Mouse (Mus musculus) midbrain, embryonic 13.5 days (tissue): ENCODE results near the gene Cog1. TPM values are rescaled to one million over a fixed set of nuclear protein-coding genes. Genes with fewer than 3 reads are reported as not detected.

ENCODE experiments used
- ATAC-seq: fragments of 200-750 bp; cut with Nextera tagmentation; 2 replicates; pipeline ENCODE4 v1.8.0; 2017; ENCODE audit warnings: mild to moderate bottlenecking, moderate TSS enrichment, moderate library complexity
- H3K27ac ChIP-seq: fragments of 300-500 bp; sonication (generic); 2 replicates; pipeline ENCODE4 v1.5.1; 2015; ENCODE audit warnings: inconsistent platforms, mild to moderate bottlenecking, moderate library complexity
- H3K27me3 ChIP-seq: fragments of 300-500 bp; sonication (generic); 2 replicates; pipeline ENCODE4 v1.6.1; 2015; ENCODE audit warnings: mild to moderate bottlenecking, inconsistent platforms
- H3K36me3 ChIP-seq: fragments of 300-500 bp; sonication (generic); 2 replicates; pipeline ENCODE4 v1.6.1; 2015; ENCODE audit warnings: mild to moderate bottlenecking, inconsistent platforms
- H3K4me1 ChIP-seq: fragments of 300-500 bp; sonication (generic); replicated peaks from 2 replicates; pipeline ENCODE4 v1.6.1; 2015; ENCODE audit warnings: inconsistent platforms
- H3K4me2 ChIP-seq: fragments of 300-500 bp; sonication (generic); replicated peaks from 2 replicates; pipeline ENCODE4 v1.6.1; 2015; ENCODE audit warnings: moderate library complexity, mild to moderate bottlenecking, inconsistent platforms
- H3K4me3 ChIP-seq: fragments of 300-500 bp; sonication (generic); replicated peaks from 2 replicates; pipeline ENCODE4 v1.5.1; 2015; ENCODE audit warnings: mild to moderate bottlenecking, inconsistent platforms
- H3K9ac ChIP-seq: fragments of 300-500 bp; sonication (generic); replicated peaks from 2 replicates; pipeline ENCODE4 v1.6.1; 2015; ENCODE audit warnings: mild to moderate bottlenecking, inconsistent platforms
- H3K9me3 ChIP-seq: fragments of 300-500 bp; sonication (generic); 2 replicates; pipeline ENCODE4 v1.6.1; 2016; ENCODE audit warnings: mild to moderate bottlenecking, inconsistent platforms
- WGBS: fragments of 180-500 bp; shearing (Covaris S2); methylation state at CpG from one replicate; pipeline ENCODE4 v1.1.7; 2015; 5-methylcytosine and 5-hydroxymethylcytosine counted together
- polyA plus RNA-seq: library from polyadenylated mRNA; unstranded; fragments of >200 nt; fragmentation: Nextera tagmentation; extraction: Ambion mirVana; gene quantifications from 2 replicates; pipeline ENCODE4 v1.2.1, GENCODE M21; 2015

Cog1 gene
- polyA plus RNA-seq, 1 experiment from 2014 or later: 33.2 TPM

GRCm38 (mm10) chr11:113634699-113635121, 14.3 kb upstream of the Cog1 start:
- no peak overlapping the region for H3K4me2 ChIP-seq
- H3K9ac ChIP-seq: no peak overlapping the region
- 0 out of 2 replicates have a peak, but pooled peaks cover 13% of the 10 kb centered on the region for H3K9me3 ChIP-seq
- no peaks in the 10 kb centered on the region for H3K4me1 ChIP-seq
- H3K36me3 ChIP-seq: peaks cover 6% of the 10 kb centered on the region; the same call in 1 of the 2 replicates
- H3K27me3 ChIP-seq: peaks cover 4% of the 10 kb centered on the region; the same call in 1 of the 2 replicates
- ATAC-seq: no peak
- no peak overlapping the region for H3K4me3 ChIP-seq
- no peak overlapping the region for H3K27ac ChIP-seq
- 72% methylated on average over 10 of the region's 10 CpGs for WGBS

DNA sequence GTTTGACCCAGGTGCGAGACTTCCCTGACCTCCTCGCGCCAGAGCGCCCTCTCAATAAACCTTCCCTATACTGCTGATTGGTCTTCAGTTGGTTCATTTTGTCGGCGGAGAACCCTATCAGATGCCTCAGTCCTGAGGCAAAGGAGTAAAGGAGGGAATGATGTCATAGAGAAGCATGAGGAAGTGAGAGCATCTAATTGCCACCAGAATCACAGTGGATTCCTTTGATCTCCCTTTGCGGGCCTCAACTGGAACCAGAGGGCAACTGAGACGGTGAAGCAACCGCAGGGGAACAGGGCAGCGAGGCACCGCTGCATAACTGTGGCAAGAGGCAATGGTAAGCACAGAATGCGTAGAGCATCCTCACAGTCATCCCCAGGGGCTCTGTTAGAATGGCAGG, 10.3 kb upstream of the Cog1 start:
- no peak for ATAC-seq
- 95% methylated on average over 12 of the region's 12 CpGs for WGBS
- H3K4me2 ChIP-seq: no peak overlapping the region
- H3K9me3 ChIP-seq: 0 out of 2 replicates have a peak, but pooled peaks cover 13% of the 10 kb centered on the region
- no peak overlapping the region for H3K27ac ChIP-seq
- H3K4me1 ChIP-seq: no peaks in the 10 kb centered on the region
- no peak overlapping the region for H3K4me3 ChIP-seq
- no peak overlapping the region for H3K9ac ChIP-seq
- peaks cover 6% of the 10 kb centered on the region; the same call in 1 of the 2 replicates for H3K36me3 ChIP-seq
- no peaks in the 10 kb centered on the region for H3K27me3 ChIP-seq

DNA sequence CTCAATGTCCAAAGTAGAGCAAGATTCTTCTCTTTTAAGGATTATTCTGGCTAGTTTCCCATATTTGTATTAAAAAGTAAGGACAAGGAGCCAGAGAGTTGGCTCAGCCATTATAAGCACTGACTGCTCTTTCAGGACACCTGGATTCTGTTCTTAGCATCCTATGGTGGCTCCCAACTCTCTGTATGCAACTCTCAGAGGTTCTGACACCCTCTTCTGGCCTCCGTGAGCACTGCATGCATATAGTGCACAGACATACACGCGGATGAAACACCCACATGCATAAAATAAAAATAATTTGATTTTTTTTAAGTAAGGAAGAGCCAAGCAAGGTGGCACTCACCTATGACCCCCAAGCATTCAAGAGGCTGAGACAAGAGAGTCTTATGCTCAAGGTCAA, 3.8 kb upstream of the Cog1 start:
- no peak overlapping the region for H3K9ac ChIP-seq
- 0 out of 2 replicates have a peak, but pooled peaks cover 16% of the 10 kb centered on the region for H3K27me3 ChIP-seq
- no peaks in the 10 kb centered on the region for H3K9me3 ChIP-seq
- H3K4me2 ChIP-seq: no peak overlapping the region
- 89% methylated on average over 3 of the region's 3 CpGs for WGBS
- no peaks in the 10 kb centered on the region for H3K36me3 ChIP-seq
- H3K27ac ChIP-seq: no peak overlapping the region
- H3K4me1 ChIP-seq: peaks cover 11% of the 10 kb centered on the region
- no peak overlapping the region for H3K4me3 ChIP-seq
- ATAC-seq: no peak

DNA sequence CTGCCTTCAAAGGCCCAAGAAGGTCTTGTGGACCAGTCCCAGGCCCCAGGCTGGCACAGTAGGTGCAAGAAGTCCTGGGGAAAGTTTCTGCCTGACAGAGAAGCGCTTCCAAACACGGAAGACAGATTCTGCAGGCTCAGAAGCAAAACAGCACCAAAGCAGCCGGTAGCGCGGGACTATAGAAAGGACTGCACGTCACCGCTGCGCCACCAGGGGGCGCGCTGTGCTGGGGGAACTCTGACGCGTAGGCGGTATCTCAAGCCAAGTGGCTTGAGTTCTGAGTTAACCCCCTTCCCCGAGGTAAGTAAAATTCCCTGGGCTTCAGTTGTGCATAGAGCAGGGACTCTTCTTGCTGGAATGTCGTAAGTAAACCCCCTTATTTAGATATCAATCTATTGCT, 817 bp upstream of the Cog1 start:
- no peak overlapping the region; the same call in 1 of the 2 replicates for H3K4me2 ChIP-seq
- no peak for ATAC-seq
- peaks cover 17% of the 10 kb centered on the region for H3K36me3 ChIP-seq
- 0 out of 2 replicates have a peak, but pooled peaks cover 16% of the 10 kb centered on the region for H3K27me3 ChIP-seq
- no peaks in the 10 kb centered on the region for H3K9me3 ChIP-seq
- no peak overlapping the region for H3K9ac ChIP-seq
- peaks cover 29% of the 10 kb centered on the region for H3K4me1 ChIP-seq
- H3K4me3 ChIP-seq: no peak overlapping the region
- 3% methylated on average over 15 of the region's 15 CpGs for WGBS
- H3K27ac ChIP-seq: no peak overlapping the region

DNA sequence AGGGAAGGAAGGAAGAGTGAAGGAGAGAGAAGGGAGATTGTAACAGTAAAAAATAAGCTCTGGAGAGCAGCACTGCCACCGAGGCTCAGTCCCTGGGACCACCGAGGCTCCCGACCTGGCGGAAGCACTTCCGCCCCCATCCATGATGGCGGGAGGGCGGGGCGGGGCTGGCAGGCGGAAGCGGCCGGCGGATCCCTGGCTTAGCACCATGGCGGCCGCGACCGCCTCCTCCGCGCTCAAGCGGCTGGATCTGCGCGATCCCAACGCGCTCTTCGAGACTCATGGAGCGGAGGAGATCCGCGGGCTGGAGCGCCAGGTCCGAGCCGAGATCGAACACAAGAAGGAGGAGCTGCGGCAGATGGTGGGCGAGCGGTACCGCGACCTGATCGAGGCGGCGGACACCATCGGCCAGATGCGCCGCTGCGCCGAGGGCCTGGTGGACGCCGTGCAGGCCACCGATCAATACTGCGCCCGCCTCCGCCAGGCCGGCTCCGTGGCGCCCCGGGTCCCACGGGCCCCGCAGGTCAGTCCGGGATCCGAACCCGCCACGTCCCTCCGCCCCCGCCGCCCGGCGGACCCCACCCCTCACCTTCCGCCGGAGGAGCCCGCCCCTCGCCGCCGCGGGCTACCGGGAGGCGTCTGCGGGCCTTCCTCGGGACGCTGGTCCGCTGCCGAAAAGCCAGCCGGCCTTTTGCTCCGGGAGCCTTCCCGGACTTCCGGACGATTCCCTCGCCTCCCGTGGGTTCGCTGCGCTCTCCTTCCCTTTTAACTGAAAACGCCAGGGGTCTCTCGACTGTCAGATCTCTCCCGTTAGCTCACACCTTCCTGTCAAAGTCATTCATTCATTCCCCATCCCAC, 613 bp downstream of the Cog1 start, which contains the start of gene Slc39a11:
Gene Slc39a11 (minus strand): TSS at position 727 of the 858 bp plus-strand sequence.
- Histone ChIP-seq H3K4me1 (peaks cover 29% of the 10 kb centered on the region), H3K36me3 (peaks cover 31% of the 10 kb centered on the region), H3K27ac (peak within 1 kb of the TSS; percentile 92), H3K4me2 (peak within 1 kb of the TSS; percentile 66), H3K9me3 (no peaks in the 10 kb centered on the region), H3K4me3 (peak within 1 kb of the TSS; percentile 80), H3K9ac (peak within 1 kb of the TSS; percentile 91), H3K27me3 (0 out of 2 replicates have a peak, but pooled peaks cover 13% of the 10 kb centered on the region)
- ATAC-seq: peak; percentile 89
- under 1% methylated on average over 86 of the region's 91 CpGs for WGBS

GRCm38 (mm10) chr11:113651206-113651906, 2.4 kb downstream of the Cog1 start:
- Histone ChIP-seq H3K9me3 (no peaks in the 10 kb centered on the region), H3K4me2 (peak overlapping the region; percentile 66), H3K36me3 (peaks cover 49% of the 10 kb centered on the region), H3K9ac (no peak overlapping the region), H3K4me3 (no peak overlapping the region), H3K4me1 (peaks cover 29% of the 10 kb centered on the region), H3K27ac (peak overlapping the region; percentile 49; the same call in 1 of the 2 replicates), H3K27me3 (0 out of 2 replicates have a peak, but pooled peaks cover 12% of the 10 kb centered on the region)
- ATAC-seq: peak; percentile 9; the same call in 1 of the 2 replicates
- 70% methylated on average over 22 of the region's 22 CpGs for WGBS

DNA sequence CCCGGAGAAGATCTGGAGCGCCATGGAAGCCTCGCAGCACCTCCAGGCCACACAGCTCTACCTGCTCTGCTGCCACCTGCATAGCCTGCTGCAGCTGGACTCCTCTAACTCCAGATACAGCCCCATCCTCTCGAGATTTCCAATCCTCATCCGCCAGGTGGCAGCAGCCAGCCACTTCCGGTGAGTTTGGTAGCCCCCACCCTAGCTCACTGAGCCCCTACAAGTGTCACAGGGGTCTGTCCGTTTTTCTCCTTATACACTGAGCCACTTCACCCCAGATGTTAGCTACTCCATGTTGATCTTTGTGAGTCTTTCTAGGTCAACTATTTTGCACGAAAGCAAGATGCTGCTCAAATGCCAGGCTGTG, 2.9 kb downstream of the Cog1 start:
- peak; percentile 25; the same call in 1 of the 2 replicates for ATAC-seq
- Histone ChIP-seq H3K4me3 (no peak overlapping the region), H3K9ac (no peak overlapping the region), H3K27ac (peak overlapping the region; percentile 48; the same call in 1 of the 2 replicates), H3K9me3 (no peaks in the 10 kb centered on the region), H3K36me3 (peaks cover 54% of the 10 kb centered on the region), H3K4me2 (no peak overlapping the region), H3K4me1 (peaks cover 29% of the 10 kb centered on the region), H3K27me3 (0 out of 2 replicates have a peak, but pooled peaks cover 7% of the 10 kb centered on the region)
- WGBS: 46% methylated on average over 8 of the region's 8 CpGs

- no peak overlapping the region for H3K4me3 ChIP-seq
- no peak overlapping the region for H3K4me2 ChIP-seq
- peaks cover 29% of the 10 kb centered on the region for H3K4me1 ChIP-seq
- H3K9ac ChIP-seq: no peak overlapping the region
- H3K27ac ChIP-seq: no peak overlapping the region
- WGBS: 91% methylated on average over 6 of the region's 6 CpGs
- H3K27me3 ChIP-seq: 0 out of 2 replicates have a peak, but pooled peaks cover 5% of the 10 kb centered on the region
- ATAC-seq: no peak
- no peaks in the 10 kb centered on the region for H3K9me3 ChIP-seq
- H3K36me3 ChIP-seq: peaks cover 60% of the 10 kb centered on the region
Measured at GRCm38 (mm10) chr11:113652516-113652915, 3.5 kb downstream of the Cog1 start.

DNA sequence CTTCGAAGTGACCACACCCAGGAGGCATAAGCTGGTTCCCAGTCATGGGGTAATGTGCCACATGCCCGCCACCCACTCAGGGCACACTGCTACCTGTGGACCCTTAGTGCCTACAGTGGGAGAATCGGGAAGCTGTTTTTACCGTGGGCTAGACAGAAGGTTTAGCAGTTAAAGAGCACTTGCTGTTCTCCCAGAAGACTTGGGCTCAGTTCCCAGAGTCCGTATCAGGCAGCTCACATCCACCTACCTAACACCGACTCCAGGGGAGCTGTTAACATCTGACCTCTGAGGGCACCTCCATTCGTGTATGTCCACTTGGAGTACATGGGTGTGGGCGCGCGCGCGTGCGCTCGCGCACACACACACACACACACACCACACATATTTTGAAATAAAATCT, 5.1 kb downstream of the Cog1 start:
- H3K9me3 ChIP-seq: no peaks in the 10 kb centered on the region
- peaks cover 76% of the 10 kb centered on the region for H3K36me3 ChIP-seq
- no peak for ATAC-seq
- H3K4me1 ChIP-seq: peaks cover 19% of the 10 kb centered on the region
- H3K9ac ChIP-seq: no peak overlapping the region
- no peak overlapping the region for H3K4me2 ChIP-seq
- no peaks in the 10 kb centered on the region for H3K27me3 ChIP-seq
- no peak overlapping the region for H3K4me3 ChIP-seq
- H3K27ac ChIP-seq: no peak overlapping the region
- WGBS: 96% methylated on average over 15 of the region's 15 CpGs

GRCm38 (mm10) chr11:113654561-113655270, 5.7 kb downstream of the Cog1 start:
- WGBS: 90% methylated on average over 18 of the region's 18 CpGs

GRCm38 (mm10) chr11:113656511-113656932, 7.6 kb downstream of the Cog1 start:
- Histone ChIP-seq H3K4me3 (no peak overlapping the region), H3K27ac (no peak overlapping the region), H3K9ac (no peak overlapping the region), H3K4me1 (peaks cover 5% of the 10 kb centered on the region), H3K4me2 (no peak overlapping the region), H3K27me3 (no peaks in the 10 kb centered on the region), H3K9me3 (no peaks in the 10 kb centered on the region), H3K36me3 (peaks cover 100% of the 10 kb centered on the region)
- WGBS: 91% methylated on average over 8 of the region's 8 CpGs
- ATAC-seq: no peak

More at GRCm38 (mm10) chr11:113654561-113655270, 5.7 kb downstream of the Cog1 start:
- peaks cover 19% of the 10 kb centered on the region for H3K4me1 ChIP-seq
- H3K9ac ChIP-seq: no peak overlapping the region
- no peaks in the 10 kb centered on the region for H3K27me3 ChIP-seq
- H3K36me3 ChIP-seq: peaks cover 82% of the 10 kb centered on the region
- no peak overlapping the region for H3K4me2 ChIP-seq
- H3K4me3 ChIP-seq: no peak overlapping the region
- no peak overlapping the region for H3K27ac ChIP-seq
- no peaks in the 10 kb centered on the region for H3K9me3 ChIP-seq
- no peak for ATAC-seq
